Mouse (Mus musculus): ENCODE measurements at regions not wholly inside any gene's neighbourhood (a gene's known extent, or its start where the extent isn't known, plus 50 kb on each side); places are given as distances from the start of the nearest gene placed in this dataset.

GRCm38 (mm10) chr14:17057355-17057754 lies 238.4 kb upstream of the Rarb start:
- Histone ChIP-seq H3K9ac (replicated peaks; ENCODE audit: low read depth, low read length) (no peak overlapping the region), H3K4me3 (ENCODE audit: low read depth, low read length) (no peak overlapping the region), H3K36me3 (replicated peaks; ENCODE audit: control insufficient read depth, insufficient read depth, low read length) (no peaks in the 10 kb centered on the region), H3K27ac (ENCODE audit: low read depth) (no peak overlapping the region), H3K4me2 (ENCODE audit: low read depth, low read length) (no peak overlapping the region), H3K4me1 (ENCODE audit: control insufficient read depth, insufficient read depth) (no peaks in the 10 kb centered on the region), H3K9me3 (replicated peaks; ENCODE audit: control insufficient read depth, low read length) (no peaks in the 10 kb centered on the region), H3K27me3 (ENCODE audit: control insufficient read depth, insufficient read depth, low read length) (no peaks in the 10 kb centered on the region)
- ATAC-seq (ENCODE audit: insufficient read depth, low read depth), result no peak
- WGBS, result 74% methylated on average over 3 of the region's 3 CpGs
- TF ChIP-seq EP300 (IDR thresholded peaks at IDR 0.05; ENCODE audit: low read depth) (no peak), CTCF (IDR thresholded peaks at IDR 0.05; ENCODE audit: low read depth) (no peak)
- no peak for DNase-seq (ENCODE audit: low spot score)

- no peak overlapping the region for H3K9ac ChIP-seq (replicated peaks; ENCODE audit: low read depth, low read length)
- H3K27ac ChIP-seq (ENCODE audit: low read depth), result no peak overlapping the region
- TF ChIP-seq CTCF (IDR thresholded peaks at IDR 0.05; ENCODE audit: low read depth) (no peak), EP300 (IDR thresholded peaks at IDR 0.05; ENCODE audit: low read depth) (no peak)
- no peak overlapping the region for H3K4me2 ChIP-seq (ENCODE audit: low read depth, low read length)
- WGBS, result 39% methylated on average over 1 of the region's 1 CpGs
- H3K36me3 ChIP-seq (replicated peaks; ENCODE audit: control insufficient read depth, insufficient read depth, low read length), result no peaks in the 10 kb centered on the region
- no peaks in the 10 kb centered on the region for H3K9me3 ChIP-seq (replicated peaks; ENCODE audit: control insufficient read depth, low read length)
- no peaks in the 10 kb centered on the region for H3K4me1 ChIP-seq (ENCODE audit: control insufficient read depth, insufficient read depth)
- no peak overlapping the region for H3K4me3 ChIP-seq (ENCODE audit: low read depth, low read length)
- DNase-seq (ENCODE audit: low spot score) (no peak), ATAC-seq (ENCODE audit: insufficient read depth, low read depth) (no peak)
- H3K27me3 ChIP-seq (ENCODE audit: control insufficient read depth, insufficient read depth, low read length), result no peaks in the 10 kb centered on the region
Observed at GRCm38 (mm10) chr14:17055741-17056140, 236.8 kb upstream of the Rarb start.

- Histone ChIP-seq H3K36me3 (replicated peaks; ENCODE audit: control insufficient read depth, insufficient read depth, low read length) (no peaks in the 10 kb centered on the region), H3K4me2 (ENCODE audit: low read depth, low read length) (no peak overlapping the region), H3K9ac (replicated peaks; ENCODE audit: low read depth, low read length) (no peak overlapping the region), H3K27ac (ENCODE audit: low read depth) (no peak overlapping the region), H3K27me3 (ENCODE audit: control insufficient read depth, insufficient read depth, low read length) (no peaks in the 10 kb centered on the region), H3K4me3 (ENCODE audit: low read depth, low read length) (no peak overlapping the region), H3K4me1 (ENCODE audit: control insufficient read depth, insufficient read depth) (no peaks in the 10 kb centered on the region), H3K9me3 (replicated peaks; ENCODE audit: control insufficient read depth, low read length) (no peaks in the 10 kb centered on the region)
- ATAC-seq (ENCODE audit: insufficient read depth, low read depth) (no peak), DNase-seq (ENCODE audit: low spot score) (no peak)
- 58% methylated on average over 3 of the region's 3 CpGs for WGBS
- TF ChIP-seq EP300 (IDR thresholded peaks at IDR 0.05; ENCODE audit: low read depth) (no peak), CTCF (IDR thresholded peaks at IDR 0.05; ENCODE audit: low read depth) (no peak)
Observed at GRCm38 (mm10) chr14:17054381-17054780, 235.4 kb upstream of the Rarb start.

- no peak overlapping the region for H3K9ac ChIP-seq (replicated peaks; ENCODE audit: low read depth, low read length)
- H3K9me3 ChIP-seq (replicated peaks; ENCODE audit: control insufficient read depth, low read length), result no peaks in the 10 kb centered on the region
- 66% methylated on average over 2 of the region's 2 CpGs for WGBS
- no peaks in the 10 kb centered on the region for H3K4me1 ChIP-seq (ENCODE audit: control insufficient read depth, insufficient read depth)
- H3K27ac ChIP-seq (ENCODE audit: low read depth), result no peak overlapping the region
- H3K4me3 ChIP-seq (ENCODE audit: low read depth, low read length), result no peak overlapping the region
- H3K36me3 ChIP-seq (replicated peaks; ENCODE audit: control insufficient read depth, insufficient read depth, low read length), result no peaks in the 10 kb centered on the region
- no peak overlapping the region for H3K4me2 ChIP-seq (ENCODE audit: low read depth, low read length)
- ATAC-seq (ENCODE audit: insufficient read depth, low read depth) (no peak), DNase-seq (ENCODE audit: low spot score) (no peak)
- TF ChIP-seq EP300 (IDR thresholded peaks at IDR 0.05; ENCODE audit: low read depth) (no peak), CTCF (IDR thresholded peaks at IDR 0.05; ENCODE audit: low read depth) (no peak)
- H3K27me3 ChIP-seq (ENCODE audit: control insufficient read depth, insufficient read depth, low read length), result no peaks in the 10 kb centered on the region
Observed at GRCm38 (mm10) chr14:17046808-17047207, 227.9 kb upstream of the Rarb start.

- Histone ChIP-seq H3K4me2 (ENCODE audit: low read depth, low read length) (no peak overlapping the region), H3K9me3 (replicated peaks; ENCODE audit: control insufficient read depth, low read length) (no peaks in the 10 kb centered on the region), H3K9ac (replicated peaks; ENCODE audit: low read depth, low read length) (no peak overlapping the region), H3K4me3 (ENCODE audit: low read depth, low read length) (no peak overlapping the region), H3K27ac (ENCODE audit: low read depth) (no peak overlapping the region), H3K27me3 (ENCODE audit: control insufficient read depth, insufficient read depth, low read length) (no peaks in the 10 kb centered on the region), H3K4me1 (ENCODE audit: control insufficient read depth, insufficient read depth) (no peaks in the 10 kb centered on the region), H3K36me3 (replicated peaks; ENCODE audit: control insufficient read depth, insufficient read depth, low read length) (no peaks in the 10 kb centered on the region)
- ATAC-seq (ENCODE audit: insufficient read depth, low read depth), result no peak
- DNase-seq (ENCODE audit: low spot score), result no peak
- 83% methylated on average over 8 of the region's 8 CpGs for WGBS
- TF ChIP-seq EP300 (IDR thresholded peaks at IDR 0.05; ENCODE audit: low read depth) (no peak), CTCF (IDR thresholded peaks at IDR 0.05; ENCODE audit: low read depth) (no peak)
Observed at GRCm38 (mm10) chr14:17045426-17046132, 226.6 kb upstream of the Rarb start.

Measured in heart, postnatal 0 days (tissue).